Mouse (Mus musculus) heart, adult 11 months (tissue): ENCODE results near the gene Pcgf6.
"Not testable (repeated sequence)": the region's sequence is repeated elsewhere in the genome, so short reads cannot be mapped to it uniquely, and the experiment has no call there.

Source experiments
- DNase-seq: peaks from one replicate; pipeline ENCODE4 v3.0.0; 2022

The Pcgf6 gene

GRCm38 (mm10) chr19:46996095-46996494, 54.6 kb downstream of the Pcgf6 start:
- no peak for DNase-seq

GRCm38 (mm10) chr19:46992329-46992728, 58.4 kb downstream of the Pcgf6 start:
- DNase-seq: not testable (repeated sequence)

GRCm38 (mm10) chr19:46991145-46991544, 59.6 kb downstream of the Pcgf6 start:
- peak; percentile 95 for DNase-seq

GRCm38 (mm10) chr19:46990625-46991024, 60.1 kb downstream of the Pcgf6 start:
- DNase-seq: not testable (repeated sequence)

DNA sequence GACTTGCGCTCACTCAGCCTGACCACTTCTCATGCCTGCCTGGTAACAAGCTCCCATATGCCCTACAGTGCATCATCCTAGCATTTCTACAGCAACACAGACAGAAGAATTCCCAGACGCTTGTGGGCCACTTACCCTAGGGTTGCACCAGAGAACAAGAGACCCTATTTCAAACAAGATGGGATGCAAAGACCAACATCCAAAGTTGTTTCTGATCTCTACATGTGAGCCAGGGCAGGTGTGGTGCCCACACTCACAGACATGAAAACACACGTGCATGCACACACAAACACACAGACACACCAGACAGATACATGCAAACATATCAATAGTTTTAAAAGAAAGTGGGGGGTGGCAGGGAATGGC, 60.6 kb downstream of the Pcgf6 start:
- no peak for DNase-seq

DNA sequence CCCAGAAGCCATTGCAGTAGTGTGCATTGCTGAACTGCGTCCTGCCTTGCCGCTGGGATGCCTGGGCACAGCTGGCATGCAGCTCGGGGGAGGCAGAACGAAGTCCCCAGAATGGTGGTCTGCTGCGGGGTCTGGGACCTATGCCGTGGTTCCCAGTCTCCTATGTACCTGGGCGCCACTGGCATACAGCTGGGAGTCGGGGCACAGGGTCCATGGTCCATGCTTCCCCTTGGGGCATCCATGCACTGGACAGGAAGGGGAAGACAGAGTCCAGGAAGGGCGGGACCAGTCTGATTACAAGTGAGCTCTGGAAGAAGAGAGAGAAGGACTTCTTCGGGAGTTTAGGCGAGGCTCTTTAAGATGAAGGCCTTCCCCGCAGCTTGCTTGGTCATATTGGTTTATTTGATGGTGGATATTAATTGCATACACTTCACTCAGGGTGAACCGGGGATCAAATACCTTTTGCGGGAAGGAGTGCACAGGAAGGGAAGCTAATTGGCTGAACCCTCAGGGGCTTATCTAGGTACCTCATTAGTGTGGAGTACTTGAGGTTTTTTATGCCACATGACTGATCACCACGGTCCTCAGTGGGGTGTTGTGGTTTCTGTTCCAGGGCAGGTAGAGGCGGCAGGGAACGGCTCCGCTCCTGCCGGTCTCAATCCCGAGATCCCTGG, 61.1 kb downstream of the Pcgf6 start:
- DNase-seq: no peak

DNA sequence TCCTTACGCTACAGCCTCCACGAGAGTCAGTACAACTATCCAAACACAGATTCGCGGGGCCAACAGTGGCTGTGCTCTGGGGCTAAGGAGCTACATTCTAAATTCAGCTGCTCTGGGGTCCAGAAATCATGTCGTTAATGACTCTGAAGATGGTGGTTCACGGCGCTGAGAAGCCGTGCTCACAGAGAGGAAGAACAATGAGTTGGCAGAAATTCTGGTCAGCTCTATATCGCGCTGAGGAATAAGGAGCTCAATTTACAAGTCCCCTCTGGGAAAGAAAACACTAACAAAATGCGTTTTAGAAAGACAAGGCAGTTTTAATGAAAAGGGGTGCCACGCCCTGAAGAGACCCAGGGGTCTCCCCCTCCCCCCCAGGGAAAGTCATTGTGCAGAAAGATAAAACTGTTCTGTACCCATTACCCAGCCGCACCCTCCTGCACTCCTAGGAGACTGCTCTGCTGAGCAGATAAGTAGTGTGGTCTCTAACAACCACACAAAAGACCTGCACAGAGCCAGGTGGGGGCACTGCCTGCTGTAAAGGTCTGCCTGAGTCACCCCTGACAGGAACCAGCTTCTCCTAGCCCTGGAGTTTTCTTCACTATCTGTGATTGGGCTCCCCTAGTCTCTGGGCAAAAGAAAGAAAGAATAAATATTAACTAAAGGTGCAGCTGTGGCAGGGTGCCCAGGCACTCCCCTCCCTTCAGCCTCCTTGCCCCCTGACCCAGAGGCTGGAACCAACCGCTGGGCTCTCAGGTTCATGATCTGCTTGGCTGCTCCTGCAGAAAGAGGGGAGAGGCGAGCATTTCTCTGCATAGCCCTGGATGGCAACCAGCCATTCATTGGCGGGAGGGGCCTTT, 62.2 kb downstream of the Pcgf6 start:
- DNase-seq: no peak

DNA sequence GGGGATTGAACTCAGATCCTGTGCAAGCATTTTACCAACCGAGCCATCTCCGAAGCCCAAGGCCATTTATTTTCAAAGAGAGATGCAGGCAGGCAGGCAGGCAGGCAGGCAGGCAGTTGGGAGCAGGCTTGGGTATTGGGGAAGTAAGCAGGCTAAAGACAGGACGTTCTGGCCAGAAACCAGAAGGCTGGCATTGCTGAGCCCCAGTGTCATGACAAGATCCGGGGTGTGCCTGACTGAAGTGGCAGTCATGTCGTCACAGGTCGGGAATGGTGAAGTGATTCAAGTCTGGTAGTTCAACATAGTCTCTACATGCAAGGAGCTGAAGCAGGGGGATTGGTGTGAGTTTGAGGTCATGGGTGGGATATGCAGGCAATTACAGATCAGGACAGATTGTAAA, 63.1 kb downstream of the Pcgf6 start:
- peak; percentile 96 for DNase-seq

DNA sequence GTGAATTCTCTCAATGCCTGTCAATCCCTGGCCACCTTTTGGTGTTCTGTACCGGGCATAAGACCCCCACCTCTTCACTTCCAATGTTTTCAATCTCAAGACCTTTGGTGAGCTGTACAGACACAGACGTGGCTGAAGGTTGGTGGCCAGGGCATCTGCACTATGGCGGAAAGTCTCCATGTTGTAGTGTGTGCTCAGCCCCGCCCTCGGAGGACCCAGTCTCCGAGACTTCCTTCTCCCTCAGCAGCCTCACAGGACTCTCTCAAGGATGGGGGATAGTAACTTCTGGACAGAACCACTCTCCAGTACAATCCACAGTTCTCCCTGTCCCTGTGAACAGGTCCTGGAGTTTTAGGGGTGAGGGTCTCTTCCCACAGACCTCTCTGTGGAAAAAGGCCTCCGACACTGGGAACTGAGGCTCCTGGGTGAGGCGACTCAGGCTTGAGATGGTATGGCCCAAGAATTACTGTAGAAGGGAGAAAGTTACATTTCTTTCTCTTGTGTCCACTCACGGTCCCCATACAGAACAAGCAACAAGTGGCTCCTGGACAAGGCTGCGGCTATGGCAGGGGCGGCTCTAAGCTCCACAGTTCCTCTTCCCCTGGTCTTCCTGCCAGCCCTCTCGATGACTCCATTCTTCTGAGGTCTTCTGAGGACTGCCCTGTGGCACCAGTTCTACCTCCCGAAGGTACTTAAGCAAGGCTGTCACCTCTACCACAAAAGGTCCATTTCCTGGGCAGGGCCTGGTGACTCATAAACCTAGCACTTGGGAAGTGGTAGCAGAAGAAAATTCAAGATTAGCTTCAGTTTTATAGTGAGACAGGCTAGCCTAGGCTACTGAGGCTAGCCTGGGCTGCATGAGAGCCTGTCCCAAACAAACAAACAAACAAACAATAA, 65.7 kb downstream of the Pcgf6 start:
- no peak for DNase-seq

- DNase-seq: no peak
These were observed 66.7 kb downstream of the Pcgf6 start for GRCm38 (mm10) chr19:46983966-46984380.
